Mouse (Mus musculus) forelimb bud, embryonic 11.5 days (tissue): ENCODE data around the gene Galnt12.

Experiments used
- DNase-seq: peaks from one replicate; pipeline ENCODE4 v3.0.0-alpha.2; 2012; ENCODE audit warnings: low read depth, low spot score

Galnt12 gene

DNA sequence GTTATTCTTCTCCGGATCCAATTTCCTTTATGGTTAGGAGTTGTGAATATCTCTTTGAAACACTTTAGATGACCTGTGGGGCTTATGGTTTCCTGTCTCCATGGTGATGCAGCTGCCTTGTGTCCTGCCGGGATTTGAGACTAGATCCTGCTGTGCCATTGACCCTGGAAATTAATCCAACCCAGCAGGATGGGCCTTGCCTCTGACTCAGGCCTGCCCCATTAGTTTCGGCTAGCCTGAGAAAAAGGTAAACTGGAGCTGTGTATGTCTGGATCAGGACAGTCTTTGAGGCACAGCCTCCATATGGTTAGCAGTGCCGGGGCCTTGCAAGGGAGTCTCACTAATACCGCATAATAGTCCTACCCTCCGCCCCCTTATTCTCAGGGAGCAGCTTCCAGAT is 1.9 kb downstream of the Galnt12 start:
- DNase-seq = no peak

DNA sequence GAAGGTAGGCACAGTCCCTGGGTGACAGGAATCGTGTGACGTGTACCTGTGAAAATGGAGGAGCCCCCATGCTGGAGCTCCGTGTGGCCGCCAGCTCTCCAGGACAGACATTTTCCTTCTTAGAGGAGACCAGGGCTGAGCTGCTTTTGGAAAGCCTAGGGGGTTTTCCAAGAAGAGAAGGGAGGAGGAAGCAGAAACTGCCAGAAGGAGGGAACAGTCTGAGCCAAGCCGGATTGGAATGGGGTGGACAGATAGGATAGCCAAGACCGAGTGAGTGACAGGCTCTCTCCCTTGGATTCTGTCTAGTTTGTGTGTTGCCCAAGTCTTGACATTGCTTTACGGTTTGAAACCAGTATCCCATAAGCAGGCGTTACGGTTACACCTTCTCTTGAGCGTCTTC is 11.9 kb downstream of the Galnt12 start:
- DNase-seq = no peak

DNA sequence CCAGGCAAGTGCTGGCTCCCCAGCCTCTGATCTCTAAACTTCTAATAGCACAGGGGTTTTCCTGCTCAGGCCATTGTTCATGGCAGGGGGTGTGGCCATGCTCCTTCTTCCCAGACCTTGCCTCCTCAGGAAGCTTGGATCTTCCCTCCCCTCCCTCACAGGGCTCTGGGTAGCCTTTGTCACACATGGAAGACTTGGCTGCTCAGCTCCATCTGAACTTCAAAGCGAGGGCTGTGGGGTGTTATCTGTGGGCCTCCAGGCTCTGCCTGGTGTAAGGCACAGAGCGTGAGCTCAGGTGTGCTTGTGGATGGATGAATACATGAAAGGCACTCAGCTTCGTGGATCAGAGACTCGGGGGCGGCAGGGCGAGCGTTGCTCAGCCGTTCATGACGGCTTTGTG is 20.2 kb downstream of the Galnt12 start:
- no peak for DNase-seq

DNA sequence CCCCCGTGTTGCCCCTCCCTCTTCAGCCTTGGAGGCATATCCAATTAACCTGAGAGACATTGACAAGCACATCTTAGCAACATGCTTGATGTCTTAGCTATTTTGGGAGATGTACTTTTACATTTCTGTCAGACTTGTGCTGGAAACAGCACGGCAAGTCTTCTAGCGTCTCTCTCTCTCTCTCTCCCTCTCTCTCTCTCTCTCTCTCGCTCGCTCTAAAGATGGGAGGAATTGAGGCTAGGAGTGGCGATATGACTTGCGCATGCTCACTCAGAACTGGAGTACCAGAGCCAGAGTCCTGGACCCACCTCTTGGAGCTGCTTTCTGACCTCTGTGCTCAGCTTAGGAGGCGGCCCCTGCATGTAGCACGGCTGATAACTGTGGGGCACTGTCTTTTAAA is 20.9 kb downstream of the Galnt12 start:
- no peak for DNase-seq

DNA sequence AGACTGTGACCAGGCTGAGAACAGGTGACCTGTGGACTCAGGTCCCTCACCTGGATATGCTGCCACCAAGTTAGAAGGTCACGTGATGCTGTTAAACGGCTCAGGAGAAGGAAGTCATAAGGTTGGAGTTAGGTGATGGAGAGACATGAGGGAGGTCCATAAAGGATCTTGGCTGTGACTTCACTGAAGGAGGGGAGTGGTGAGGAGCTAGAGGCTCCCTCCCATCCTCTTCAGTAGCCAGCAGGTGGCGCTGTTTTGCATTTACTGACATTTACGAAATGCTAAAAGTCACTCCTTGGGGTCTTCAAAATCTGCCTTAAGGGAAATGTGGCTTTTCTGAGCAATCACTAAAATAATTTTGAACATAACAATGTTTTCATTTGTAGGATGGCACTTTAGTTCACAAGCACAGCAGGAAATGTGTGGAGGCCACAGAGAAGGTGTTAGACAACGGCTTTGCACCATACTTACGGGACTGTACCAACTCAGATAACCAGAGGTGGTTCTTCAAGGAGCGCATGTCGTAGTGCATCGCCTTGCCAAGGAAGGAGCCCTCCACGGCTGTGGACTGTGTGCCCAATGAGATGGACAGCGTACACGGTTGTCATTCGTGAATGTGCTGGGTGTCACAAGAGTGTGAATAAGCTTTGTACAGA is 30.5 kb downstream of the Galnt12 start:
- DNase-seq = peak; percentile 71

DNA sequence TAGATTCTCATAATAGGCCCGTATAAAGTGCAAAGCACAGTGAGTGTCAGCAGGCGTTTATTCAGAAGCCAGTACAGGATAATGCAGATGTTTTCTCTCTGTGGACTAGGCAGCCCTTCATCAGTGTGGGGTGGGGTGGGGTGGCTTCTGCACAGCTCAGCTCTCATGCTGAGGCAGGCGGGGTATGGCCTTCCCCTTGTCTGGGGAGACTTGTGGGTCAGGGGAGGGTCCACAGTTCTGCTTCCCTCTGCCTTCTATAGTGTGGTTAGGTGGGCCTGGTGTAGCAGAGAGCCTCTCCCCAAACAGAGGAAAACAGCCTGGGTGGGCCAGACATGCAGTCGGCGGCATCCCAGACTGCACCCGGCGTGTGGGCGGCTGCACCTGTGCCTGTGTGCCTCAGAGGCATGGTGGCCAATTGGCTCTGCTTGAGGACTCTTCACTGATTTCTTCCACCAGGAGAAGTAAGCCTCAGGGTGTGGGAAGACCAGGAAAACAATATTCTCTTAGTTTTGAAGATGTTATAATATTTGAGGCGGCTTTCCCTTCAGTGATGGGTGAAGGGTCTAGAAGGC is 32.5 kb downstream of the Galnt12 start:
- DNase-seq = no peak

DNA sequence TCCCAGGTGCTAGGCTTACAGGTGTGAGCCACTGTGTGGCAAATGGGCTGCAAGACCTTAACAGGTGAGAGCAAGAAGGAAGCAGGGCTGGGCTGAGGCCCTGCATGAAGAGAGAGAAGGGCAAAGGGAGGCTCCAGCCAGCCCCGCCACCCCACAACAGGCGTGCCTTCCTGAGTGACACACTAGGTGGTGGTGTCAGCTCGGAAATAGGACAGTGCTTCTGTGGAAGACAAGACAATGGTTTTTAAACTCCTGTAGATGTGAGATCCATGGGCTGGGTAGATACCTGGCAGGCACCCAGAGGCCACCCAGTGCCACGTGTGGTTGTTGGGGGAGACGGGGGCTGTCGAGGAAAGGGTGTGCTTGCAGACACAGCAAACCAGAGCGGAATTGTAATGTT is 36.8 kb downstream of the Galnt12 start:
- no peak for DNase-seq

DNA sequence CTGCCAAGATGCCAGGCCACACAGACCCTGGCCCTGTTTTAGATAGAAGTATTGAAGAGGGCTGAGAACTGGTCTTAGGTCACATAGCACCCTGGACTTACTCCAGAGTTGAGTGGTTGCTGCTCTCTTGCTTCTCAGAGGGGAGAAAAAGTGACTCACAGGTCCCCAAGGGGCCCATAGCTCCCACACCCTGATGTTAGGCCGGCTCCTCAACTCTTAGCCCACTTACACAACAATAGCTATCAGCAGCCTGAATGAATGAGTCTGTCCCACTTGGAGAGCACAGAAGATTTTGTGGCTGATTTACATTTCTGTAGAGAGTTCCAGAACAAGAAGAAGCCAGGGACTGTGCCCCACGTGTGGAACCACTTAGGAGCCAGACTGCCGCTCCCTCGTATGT is 37.9 kb downstream of the Galnt12 start:
- DNase-seq = no peak

DNA sequence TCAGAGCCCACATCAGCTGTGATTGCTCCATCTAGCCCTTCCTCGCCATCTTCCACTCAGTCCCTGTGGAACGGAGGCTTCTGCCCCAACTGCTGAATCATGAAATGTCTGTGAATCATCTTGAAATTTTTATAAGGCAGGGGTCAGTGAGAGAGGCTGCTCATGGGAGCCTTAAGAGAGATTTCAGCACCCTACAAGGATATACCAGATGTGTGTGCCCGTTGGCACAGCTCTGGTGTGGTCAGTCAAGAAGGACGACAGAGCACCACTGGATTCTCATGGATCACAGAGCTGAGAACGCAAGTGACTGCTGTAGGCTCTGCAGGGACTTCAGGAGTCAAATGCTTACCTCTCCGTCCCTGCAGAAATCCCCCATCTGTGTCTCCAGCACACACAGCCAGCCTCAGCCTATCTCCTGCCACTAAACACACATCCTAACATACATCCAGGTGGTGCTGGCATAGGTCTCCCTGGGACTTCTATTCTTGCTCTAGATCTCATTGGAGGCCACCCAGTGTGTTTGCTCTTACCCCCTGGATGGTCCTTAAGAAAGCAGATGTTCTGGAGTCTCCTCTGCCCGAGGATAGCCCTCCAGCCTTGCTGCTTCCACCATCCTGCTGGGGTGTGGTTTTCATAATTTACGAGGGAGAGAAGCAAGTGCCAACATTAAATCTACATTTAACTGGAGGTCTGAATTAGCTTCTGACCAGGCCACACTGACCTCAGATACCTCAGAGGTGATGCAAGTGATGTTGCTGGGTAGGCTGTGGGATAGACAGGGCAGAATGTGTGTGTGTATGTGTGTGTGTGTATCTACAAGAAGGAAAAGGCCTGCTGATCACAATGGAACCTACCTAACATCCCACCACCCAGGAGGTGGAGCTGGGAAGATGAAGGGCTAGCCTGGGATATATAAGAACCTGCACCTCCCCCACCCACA is 38.7 kb downstream of the Galnt12 start:
- DNase-seq = no peak

DNA sequence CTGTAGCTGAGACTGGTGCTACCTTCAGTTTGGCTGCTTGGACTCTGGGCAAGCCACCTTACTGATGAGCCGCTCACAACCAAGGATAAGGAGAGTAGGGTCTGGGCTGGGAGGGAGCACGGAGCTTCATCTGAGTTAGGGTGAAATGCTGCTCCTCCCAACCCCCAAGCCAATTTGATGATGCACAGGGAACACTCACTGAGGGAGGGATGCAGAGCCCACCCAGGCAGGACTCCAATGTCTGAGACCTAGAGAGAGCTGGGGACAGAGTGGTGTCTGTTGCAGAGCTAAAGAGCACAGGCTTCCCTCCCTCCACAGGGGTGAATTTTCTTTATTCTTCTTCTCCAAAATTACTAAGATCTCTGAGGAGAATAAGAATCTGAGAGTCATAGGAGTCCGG is 40.2 kb downstream of the Galnt12 start:
- no peak for DNase-seq

DNA sequence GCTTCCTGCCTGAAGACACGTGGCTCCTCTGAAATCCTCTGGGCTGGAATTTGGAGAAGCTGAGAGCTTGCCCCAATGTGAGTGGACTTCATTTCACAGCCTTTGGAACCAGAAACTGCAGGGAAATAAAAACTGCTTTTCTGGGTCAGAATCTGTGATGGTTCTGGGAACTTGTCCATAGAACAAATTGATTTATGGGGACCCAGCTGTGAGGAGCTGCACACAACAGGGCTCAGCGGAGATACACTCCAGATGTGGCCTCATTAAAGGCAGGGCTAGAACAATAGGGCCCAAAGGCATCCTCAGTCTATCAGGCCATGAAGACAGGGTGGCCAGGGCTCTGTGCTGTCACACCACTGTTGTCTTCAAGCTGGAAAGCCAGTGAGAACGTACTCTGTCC is 40.7 kb downstream of the Galnt12 start:
- DNase-seq = no peak

DNA sequence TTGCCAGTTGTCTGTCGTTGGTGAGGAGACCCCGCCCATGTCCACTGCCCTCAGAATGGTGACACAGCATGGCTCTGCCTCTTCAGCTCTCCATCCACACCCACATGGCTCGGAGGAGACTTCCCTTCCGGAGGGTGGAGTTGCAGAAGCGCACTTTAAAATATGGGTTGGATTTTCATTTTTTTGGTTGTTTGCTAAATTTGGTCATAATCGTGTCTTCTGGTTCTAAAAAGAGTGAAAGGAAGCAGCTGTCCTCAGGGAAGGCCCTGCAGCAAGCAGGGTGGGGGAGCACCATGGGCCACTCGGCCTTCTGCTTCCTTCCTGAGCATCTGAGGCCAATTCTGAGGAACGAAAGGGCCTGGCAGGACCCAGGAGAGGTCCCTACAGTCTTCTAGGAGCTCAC is 45.0 kb downstream of the Galnt12 start:
- no peak for DNase-seq

DNA sequence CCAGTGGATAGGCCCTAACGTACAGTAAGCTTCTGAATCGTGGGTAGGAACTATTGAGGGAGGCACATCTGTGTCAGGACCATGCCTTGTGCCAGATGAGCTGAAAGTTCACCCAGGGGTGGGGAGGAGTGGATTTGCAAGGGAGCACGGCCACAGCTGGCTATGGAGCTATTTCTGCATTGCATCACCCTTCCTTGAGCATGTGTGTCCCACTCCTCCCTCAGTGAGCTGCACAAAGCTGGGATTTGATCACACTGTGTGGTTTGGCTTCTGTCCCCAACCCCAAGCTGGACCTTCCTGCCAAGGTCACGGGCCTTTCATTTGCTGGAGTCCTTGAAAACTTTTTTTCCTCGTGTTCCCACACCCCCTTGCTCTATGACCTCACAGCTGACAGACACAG is 45.8 kb downstream of the Galnt12 start:
- DNase-seq = no peak

DNA sequence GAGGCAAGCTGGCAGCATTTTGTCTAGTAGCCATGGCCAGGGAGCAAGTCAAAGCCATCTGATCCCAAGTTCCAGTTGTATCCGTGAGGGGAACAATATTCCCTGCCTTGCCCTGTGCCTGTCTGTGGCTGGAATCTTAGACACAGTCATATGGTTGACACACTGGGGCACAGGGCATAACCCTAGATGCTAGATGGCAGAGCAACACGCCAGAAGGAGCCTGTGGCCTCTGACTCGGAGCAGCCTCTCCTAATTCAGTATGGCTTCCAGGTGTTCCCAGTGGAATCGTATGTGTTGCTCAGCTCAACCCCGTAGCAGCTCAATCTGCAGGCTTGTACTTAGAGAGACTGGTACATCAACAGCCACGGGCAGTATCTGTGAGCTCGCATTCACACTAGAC is 46.7 kb downstream of the Galnt12 start:
- DNase-seq = no peak

DNA sequence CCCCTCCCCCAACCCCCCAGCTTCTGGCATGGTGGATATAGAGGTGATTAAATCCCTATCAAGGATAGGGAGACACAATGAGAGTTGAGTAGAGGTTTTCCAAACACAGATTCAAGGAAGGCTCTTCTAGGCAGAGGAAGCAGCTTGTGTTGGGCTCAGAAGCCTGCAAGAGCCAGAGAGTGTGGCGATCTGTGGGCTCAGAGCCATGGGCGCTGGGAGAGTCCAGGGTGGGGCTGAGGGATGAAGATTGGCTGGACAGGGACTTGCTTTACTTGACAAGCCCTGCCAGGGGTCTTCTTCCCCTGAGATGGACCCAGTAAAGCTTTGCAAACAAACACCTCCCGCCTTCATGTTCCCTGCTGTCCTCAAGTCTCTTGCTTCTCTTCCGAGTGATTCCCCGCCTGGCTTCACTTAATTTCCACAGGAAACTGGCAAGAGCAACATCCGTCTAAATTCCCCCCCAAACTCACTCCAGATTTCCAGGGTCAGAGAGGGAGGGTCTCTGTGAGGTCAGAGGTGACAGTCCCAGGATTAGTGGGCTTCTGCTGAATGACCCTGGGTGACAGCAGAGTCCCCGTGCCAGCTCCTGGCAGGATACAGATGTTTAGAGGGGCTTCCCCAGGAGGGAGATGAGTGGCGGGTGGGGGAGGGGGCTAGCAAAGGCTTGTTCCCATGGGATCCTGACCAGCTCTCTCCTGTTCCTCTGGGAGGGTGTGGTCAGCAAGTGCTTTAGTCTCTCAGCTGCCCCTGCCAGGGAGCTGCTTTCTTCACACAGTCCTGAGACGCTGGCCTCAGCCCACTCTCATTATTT is 47.5 kb downstream of the Galnt12 start:
- peak; percentile 32 for DNase-seq

DNA sequence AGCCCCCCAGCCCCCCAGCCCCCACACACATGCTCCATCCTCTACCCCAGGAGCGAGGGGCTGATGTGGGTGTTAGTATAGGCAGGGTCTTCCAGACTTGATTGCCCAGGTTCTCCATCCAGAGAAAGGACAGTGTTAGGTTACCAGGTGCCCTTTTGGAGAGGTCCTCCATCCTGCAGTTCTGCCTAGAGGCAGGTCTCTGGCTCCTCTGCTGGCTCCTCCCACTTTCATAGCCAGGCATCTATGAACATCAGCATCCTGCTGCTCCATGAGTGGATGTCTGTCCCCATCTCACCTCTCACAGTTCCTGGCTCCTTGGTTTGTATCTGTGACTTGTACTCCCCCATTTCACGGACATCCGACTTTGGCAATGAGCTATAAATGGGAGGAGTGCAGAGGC is 48.6 kb downstream of the Galnt12 start:
- no peak for DNase-seq

DNA sequence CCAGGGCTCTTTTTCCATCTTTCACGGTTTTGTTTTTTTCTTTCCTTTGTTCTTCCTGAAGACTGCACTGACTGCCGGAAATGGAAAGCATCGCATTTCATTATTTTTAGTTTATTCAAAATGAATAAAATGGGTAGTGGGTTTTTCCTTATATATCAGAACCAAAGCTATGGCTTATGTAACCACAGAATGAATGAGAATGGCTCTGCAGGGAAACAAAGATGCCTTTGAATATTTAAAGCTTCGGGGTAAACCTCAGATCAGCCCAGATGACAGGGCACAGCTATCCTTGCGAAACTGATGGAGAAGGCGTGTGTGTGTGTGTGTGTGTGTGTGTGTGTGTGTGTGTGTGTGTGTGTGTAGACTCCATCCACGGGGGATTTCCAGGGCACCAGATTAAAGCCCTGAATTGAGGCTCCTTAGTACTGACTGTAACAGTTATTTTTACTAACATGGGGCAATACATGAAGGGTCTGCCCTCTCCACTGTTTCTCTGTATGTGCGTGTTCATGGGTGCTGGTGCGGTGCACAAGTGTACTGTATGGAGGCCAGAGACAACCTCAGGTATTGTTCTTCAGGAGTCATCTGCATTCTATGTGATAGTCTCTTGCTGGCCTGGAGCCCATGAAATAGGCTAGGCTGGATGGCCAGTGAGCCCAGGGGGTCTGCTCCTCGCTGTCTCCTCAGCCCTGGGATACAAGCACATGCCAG is 49.9 kb downstream of the Galnt12 start:
- DNase-seq = no peak

DNA sequence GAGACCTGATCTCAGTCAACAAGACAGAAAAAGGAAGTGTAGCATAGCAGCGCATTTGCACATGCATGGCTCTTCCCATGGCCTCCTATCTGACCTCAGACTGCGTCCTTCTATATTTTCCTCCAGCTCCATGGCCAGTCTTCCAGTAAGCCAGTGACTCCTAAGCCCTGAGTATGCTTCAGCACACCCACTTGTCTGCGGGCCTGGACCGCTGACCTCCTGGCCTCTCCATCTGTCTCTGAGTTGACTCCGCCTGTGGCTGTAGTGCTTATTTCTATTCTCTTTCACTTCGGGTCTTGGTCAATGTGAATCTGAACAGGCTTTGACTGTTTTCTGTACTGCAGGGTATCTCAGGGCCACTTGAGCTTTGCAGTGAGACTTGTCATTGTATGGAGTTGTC is 52.1 kb downstream of the Galnt12 start:
- DNase-seq = no peak

DNA sequence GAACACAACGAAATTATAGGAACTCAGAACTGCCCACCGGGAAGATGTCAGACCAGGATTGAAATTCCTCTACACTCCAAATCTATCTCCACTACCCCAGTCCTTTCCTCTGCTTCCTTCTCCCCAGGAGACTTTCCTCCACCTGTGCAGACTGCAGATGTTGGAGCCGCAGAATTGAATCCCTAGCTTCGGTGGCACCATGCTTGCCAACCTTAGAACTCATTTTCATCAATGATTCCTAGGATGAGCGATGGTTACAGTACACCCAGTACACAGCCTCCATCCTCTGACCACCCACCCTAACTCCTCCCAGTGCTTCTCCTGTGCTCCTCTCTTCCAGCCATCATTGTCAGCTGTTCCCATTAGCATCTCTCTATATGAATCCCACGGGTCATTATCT is 53.6 kb downstream of the Galnt12 start:
- no peak for DNase-seq

DNA sequence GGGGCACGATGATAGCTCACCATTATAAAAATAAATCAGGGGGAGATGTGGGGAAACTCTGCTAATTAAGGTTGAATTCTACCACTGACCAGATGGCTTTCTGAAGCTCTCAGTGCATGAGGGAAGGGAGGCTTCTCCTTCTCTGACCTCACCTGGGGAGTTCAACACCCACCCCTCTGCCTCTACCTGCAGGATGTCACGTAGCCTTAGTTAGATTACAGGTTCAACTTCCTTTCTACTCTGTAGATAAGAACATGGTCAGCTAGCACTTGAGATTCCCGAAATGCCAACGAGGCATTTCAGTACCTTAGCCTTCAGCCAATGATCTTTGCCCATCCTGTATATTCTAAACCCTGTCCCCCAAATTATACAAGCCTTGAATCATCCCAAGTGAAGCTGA is 54.9 kb downstream of the Galnt12 start:
- no peak for DNase-seq

DNA sequence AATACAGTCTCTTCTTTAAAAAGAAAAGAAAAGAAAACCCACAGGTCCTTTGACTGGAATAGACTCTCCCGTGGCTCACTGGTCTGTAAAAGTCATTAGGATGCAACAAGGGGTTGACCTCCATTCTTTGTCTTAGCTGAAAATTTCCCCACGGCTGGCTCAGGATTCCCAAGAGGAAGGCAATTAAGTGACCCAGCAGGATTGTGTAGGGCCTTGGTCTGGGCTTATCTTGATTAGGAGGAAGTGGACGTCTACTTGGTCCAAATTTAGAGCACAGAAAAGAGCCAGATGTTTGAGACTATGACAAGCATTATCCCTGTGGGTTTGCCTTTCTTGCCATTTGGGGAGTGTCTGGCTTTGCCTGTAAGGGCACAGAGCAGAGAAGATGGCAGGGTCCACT is 58.3 kb downstream of the Galnt12 start:
- DNase-seq = no peak
